Mouse (Mus musculus) embryonic facial prominence, embryonic 14.5 days (tissue): ENCODE results near the gene Cyp2d26. TPM values are rescaled to one million over a fixed set of nuclear protein-coding genes. Genes with fewer than 3 reads are reported as not detected.
"Not testable (repeated sequence)": the region's sequence is repeated elsewhere in the genome, so short reads cannot be mapped to it uniquely, and the experiment has no call there.

Source experiments
- ATAC-seq: fragments of 200-750 bp; cut with Nextera tagmentation; 2 replicates; pipeline ENCODE4 v1.8.0; 2017; ENCODE audit warnings: low read depth, moderate number of reproducible peaks, moderate TSS enrichment
- DNase-seq: peaks from one replicate; pipeline ENCODE4 v3.0.0-alpha.2; 2015; ENCODE audit warnings: low spot score
- H3K27ac ChIP-seq: fragments of 300-500 bp; sonication (generic); replicated peaks from 2 replicates; pipeline ENCODE4 v1.5.1; 2014; ENCODE audit warnings: low read depth, mild to moderate bottlenecking, low read length, moderate library complexity
- H3K27me3 ChIP-seq: fragments of 300-500 bp; sonication (generic); replicated peaks from 2 replicates; pipeline ENCODE4 v1.6.1; 2014; ENCODE audit warnings: low read length; ENCODE audit not compliant: control insufficient read depth, insufficient read depth
- H3K36me3 ChIP-seq: fragments of 300-500 bp; sonication (generic); 2 replicates; pipeline ENCODE4 v1.6.1; 2014; ENCODE audit warnings: low read length, mixed read lengths; ENCODE audit not compliant: control insufficient read depth, insufficient read depth
- H3K4me1 ChIP-seq: fragments of 300-500 bp; sonication (generic); 2 replicates; pipeline ENCODE4 v1.6.1; 2014; ENCODE audit warnings: antibody characterized with exemption, low read length; ENCODE audit not compliant: control insufficient read depth, insufficient read depth
- H3K4me2 ChIP-seq: fragments of 300-500 bp; sonication (generic); 2 replicates; pipeline ENCODE4 v1.6.1; 2014; ENCODE audit warnings: low read depth, mild to moderate bottlenecking, low read length, moderate library complexity, mixed read lengths
- H3K4me3 ChIP-seq: fragments of 300-500 bp; sonication (generic); 2 replicates; pipeline ENCODE4 v1.5.1; 2014; ENCODE audit warnings: low read depth, mild to moderate bottlenecking, low read length
- H3K9ac ChIP-seq: fragments of 300-500 bp; sonication (generic); 2 replicates; pipeline ENCODE4 v1.6.1; 2014; ENCODE audit warnings: low read depth, mild to moderate bottlenecking, low read length, moderate library complexity, mixed read lengths
- H3K9me3 ChIP-seq: fragments of 300-500 bp; sonication (generic); 2 replicates; pipeline ENCODE4 v1.6.1; 2016; ENCODE audit warnings: low read length; ENCODE audit not compliant: control insufficient read depth
- WGBS: fragments of 180-500 bp; shearing (Covaris S2); extraction: QIAGEN DNeasy Blood & Tissue Kit; methylation state at CpG from one replicate; pipeline ENCODE4 v1.1.7; 2014; 5-methylcytosine and 5-hydroxymethylcytosine counted together
- polyA plus RNA-seq: library from polyadenylated mRNA; unstranded; fragments of >200 nt; fragmentation: Nextera tagmentation; extraction: Ambion mirVana; gene quantifications from 2 replicates; pipeline ENCODE4 v1.2.1, GENCODE M21; 2014

Gene Cyp2d26
- polyA plus RNA-seq, 1 experiment from 2014 or later = not detected

GRCm38 (mm10) chr15:82784581-82784980 is 9.5 kb downstream of the Cyp2d26 start:
- no peak overlapping the region for H3K4me3 ChIP-seq
- 88% methylated on average over 1 of the region's 1 CpGs for WGBS
- DNase-seq (no peak), ATAC-seq (no peak)
- no peaks in the 10 kb centered on the region for H3K27me3 ChIP-seq
- no peaks in the 10 kb centered on the region for H3K4me1 ChIP-seq
- no peak overlapping the region for H3K4me2 ChIP-seq
- H3K27ac ChIP-seq = no peak overlapping the region
- no peaks in the 10 kb centered on the region for H3K9me3 ChIP-seq
- H3K36me3 ChIP-seq = no peaks in the 10 kb centered on the region
- H3K9ac ChIP-seq = no peak overlapping the region

- Histone ChIP-seq H3K27me3 (no peaks in the 10 kb centered on the region), H3K27ac (no peak overlapping the region), H3K36me3 (no peaks in the 10 kb centered on the region), H3K4me1 (no peaks in the 10 kb centered on the region), H3K4me3 (no peak overlapping the region), H3K9me3 (no peaks in the 10 kb centered on the region), H3K4me2 (no peak overlapping the region), H3K9ac (no peak overlapping the region)
- no peak for DNase-seq
- 78% methylated on average over 1 of the region's 1 CpGs for WGBS
- ATAC-seq = no peak
Observed at GRCm38 (mm10) chr15:82783800-82784199, 10.3 kb downstream of the Cyp2d26 start.

- 82% methylated on average over 5 of the region's 5 CpGs for WGBS
- not testable (repeated sequence) for H3K27me3 ChIP-seq, H3K9me3 ChIP-seq, H3K27ac ChIP-seq, H3K36me3 ChIP-seq, H3K4me3 ChIP-seq, H3K4me2 ChIP-seq, H3K9ac ChIP-seq, H3K4me1 ChIP-seq, DNase-seq, ATAC-seq
Observed at GRCm38 (mm10) chr15:82777856-82778255, 16.2 kb downstream of the Cyp2d26 start.

DNA sequence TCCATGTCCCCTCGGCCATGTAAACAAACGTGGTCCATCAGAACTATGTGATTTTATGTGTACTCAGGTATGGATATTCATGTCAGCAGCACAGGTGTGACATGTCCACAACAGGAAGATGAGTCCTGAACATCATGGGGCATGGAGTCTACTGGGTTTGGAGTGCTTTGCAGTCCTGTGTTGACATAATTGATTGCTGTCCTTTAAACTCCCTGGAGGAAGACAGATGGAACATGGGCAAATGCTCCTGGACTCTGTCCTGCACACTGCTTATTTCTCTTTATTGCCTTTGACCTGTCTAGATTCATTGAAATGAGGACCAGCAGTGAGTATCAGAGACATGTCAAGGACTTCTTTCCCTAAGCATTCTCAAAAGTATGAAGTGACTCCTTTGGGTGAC is 28.2 kb downstream of the Cyp2d26 start:
- H3K27me3 ChIP-seq = no peaks in the 10 kb centered on the region
- no peaks in the 10 kb centered on the region for H3K36me3 ChIP-seq
- H3K9me3 ChIP-seq = no peaks in the 10 kb centered on the region
- no peaks in the 10 kb centered on the region for H3K4me1 ChIP-seq
- H3K4me3 ChIP-seq = no peak overlapping the region
- 84% methylated on average over 2 of the region's 2 CpGs for WGBS
- ATAC-seq (no peak), DNase-seq (no peak)
- no peak overlapping the region for H3K4me2 ChIP-seq
- H3K9ac ChIP-seq = no peak overlapping the region
- H3K27ac ChIP-seq = no peak overlapping the region

- no peaks in the 10 kb centered on the region for H3K27me3 ChIP-seq
- H3K9me3 ChIP-seq = no peaks in the 10 kb centered on the region
- no peak overlapping the region for H3K27ac ChIP-seq
- H3K36me3 ChIP-seq = no peaks in the 10 kb centered on the region
- no peak overlapping the region for H3K4me3 ChIP-seq
- no peak overlapping the region for H3K4me2 ChIP-seq
- no peak for ATAC-seq
- H3K9ac ChIP-seq = no peak overlapping the region
- DNase-seq = no peak
- no peaks in the 10 kb centered on the region for H3K4me1 ChIP-seq
- WGBS = 81% methylated on average over 6 of the region's 6 CpGs
Observed at GRCm38 (mm10) chr15:82764881-82765280, 29.2 kb downstream of the Cyp2d26 start.

DNA sequence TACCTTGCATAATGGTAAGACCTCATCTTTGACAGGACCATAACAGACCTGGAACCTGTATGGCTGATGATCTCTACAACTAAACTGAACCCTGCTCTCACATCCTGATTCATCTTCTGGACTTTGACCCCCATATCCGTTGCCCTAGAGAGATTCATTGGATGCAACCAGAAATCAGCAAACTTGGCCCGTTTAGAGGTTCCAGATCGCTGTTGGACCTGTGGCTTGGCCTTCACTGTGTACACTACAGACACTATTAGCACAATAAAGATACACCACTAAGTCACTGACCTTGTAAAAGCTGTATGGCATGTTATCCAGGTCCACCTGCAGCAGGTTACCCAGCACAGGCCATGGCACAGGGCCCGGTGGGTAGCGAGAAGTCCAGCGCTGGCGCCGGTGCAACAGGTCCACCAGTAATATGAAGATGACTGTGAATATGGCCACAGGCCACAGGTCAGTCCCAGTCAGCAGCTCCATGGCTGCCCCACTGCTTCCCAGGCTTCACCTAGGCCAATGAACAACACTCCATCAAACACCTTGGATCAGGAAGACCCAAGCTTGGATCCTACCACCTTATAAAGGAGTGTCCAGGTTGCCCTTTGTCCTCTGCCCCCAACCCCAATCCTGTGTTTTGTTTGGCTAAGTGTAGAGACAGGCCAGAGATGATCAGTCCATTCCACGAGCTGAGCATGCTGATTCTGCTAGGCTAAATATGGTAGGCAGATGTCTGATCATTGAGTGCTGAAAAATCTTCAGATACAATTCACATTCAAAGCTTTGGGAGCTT is 30.3 kb downstream of the Cyp2d26 start, which contains the start of gene Cyp2d40:
Gene Cyp2d40 (minus strand): TSS at position 553 of the 790 bp plus-strand sequence.
- Histone ChIP-seq H3K4me1 (no peaks in the 10 kb centered on the region), H3K4me3 (no peak within 1 kb of the TSS), H3K36me3 (no peaks in the 10 kb centered on the region), H3K27ac (no peak within 1 kb of the TSS), H3K27me3 (no peaks in the 10 kb centered on the region), H3K9ac (no peak within 1 kb of the TSS), H3K9me3 (no peaks in the 10 kb centered on the region), H3K4me2 (no peak within 1 kb of the TSS)
- 91% methylated on average over 9 of the region's 9 CpGs for WGBS
- ATAC-seq (no peak), DNase-seq (no peak)

GRCm38 (mm10) chr15:82748141-82748540 is 46.0 kb downstream of the Cyp2d26 start:
- 50% methylated on average over 1 of the region's 1 CpGs for WGBS

DNA sequence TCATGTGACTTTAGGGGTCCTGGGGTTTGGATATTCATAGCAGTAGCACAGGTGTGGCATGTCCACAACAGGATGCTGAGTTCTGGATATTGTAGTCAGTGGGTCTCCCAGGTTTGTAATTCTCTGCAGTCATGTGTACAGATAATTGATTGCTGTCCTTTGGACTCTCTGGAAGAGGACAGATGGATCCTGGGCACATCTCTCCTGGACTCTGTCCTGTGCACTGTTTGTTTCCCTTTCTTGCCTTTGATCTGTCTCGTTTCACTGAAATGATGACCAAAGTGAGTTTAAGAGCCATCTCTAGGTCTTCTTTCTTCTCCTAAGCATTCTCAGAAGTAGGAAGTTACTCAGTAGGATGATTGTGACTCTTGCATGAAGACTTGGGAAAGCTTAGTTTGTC is 46.6 kb downstream of the Cyp2d26 start:
- Histone ChIP-seq H3K4me1 (no peaks in the 10 kb centered on the region), H3K4me3 (no peak overlapping the region), H3K27me3 (no peaks in the 10 kb centered on the region), H3K9me3 (no peaks in the 10 kb centered on the region), H3K9ac (no peak overlapping the region), H3K4me2 (no peak overlapping the region), H3K36me3 (no peaks in the 10 kb centered on the region), H3K27ac (no peak overlapping the region)
- DNase-seq = no peak
- 44% methylated on average over 1 of the region's 1 CpGs for WGBS
- ATAC-seq = no peak

More at GRCm38 (mm10) chr15:82748141-82748540, 46.0 kb downstream of the Cyp2d26 start:
- H3K27ac ChIP-seq = no peak overlapping the region
- no peak overlapping the region for H3K4me2 ChIP-seq
- no peaks in the 10 kb centered on the region for H3K27me3 ChIP-seq
- no peak for ATAC-seq
- no peaks in the 10 kb centered on the region for H3K4me1 ChIP-seq
- H3K9ac ChIP-seq = no peak overlapping the region
- no peak for DNase-seq
- H3K9me3 ChIP-seq = no peaks in the 10 kb centered on the region
- no peak overlapping the region for H3K4me3 ChIP-seq
- no peaks in the 10 kb centered on the region for H3K36me3 ChIP-seq
